Mouse (Mus musculus): Measurements from ENCODE around the gene Cerkl.

GRCm38 (mm10) chr2:79482511-79482910 lies 25.9 kb upstream of the Cerkl start:
- TF ChIP-seq CTCF (IDR thresholded peaks at IDR 0.05; ENCODE audit: low read depth, low read length) (no peak), POLR2A (IDR thresholded peaks at IDR 0.05; ENCODE audit: extremely low read depth, insufficient read depth, low read length) (no peak)

Measured in liver, adult 2 months (tissue).